Mouse (Mus musculus) testis, adult 2 months (tissue): ENCODE results near the gene Aloxe3.

Source experiments
- CTCF ChIP-seq: fragments of 200-500 bp; IDR thresholded peaks from 2 replicates; pipeline ENCODE4 v1.5.1; 2012; ENCODE audit warnings: low read depth, mild to moderate bottlenecking, inconsistent platforms, low read length, moderate library complexity; ENCODE audit not compliant: control insufficient read depth, insufficient read depth, insufficient replicate concordance
- POLR2A ChIP-seq: fragments of 200-500 bp; IDR thresholded peaks from 2 replicates; pipeline ENCODE4 v1.6.1; 2012; ENCODE audit warnings: low read depth, mild to moderate bottlenecking, inconsistent platforms, low read length, moderate library complexity; ENCODE audit not compliant: control insufficient read depth

GRCm38 (mm10) chr11:69123693-69124497 is 1.8 kb upstream of the Aloxe3 start:
- no peak for TF ChIP-seq CTCF
- TF ChIP-seq POLR2A = no peak
